In the genomic region with DNA sequence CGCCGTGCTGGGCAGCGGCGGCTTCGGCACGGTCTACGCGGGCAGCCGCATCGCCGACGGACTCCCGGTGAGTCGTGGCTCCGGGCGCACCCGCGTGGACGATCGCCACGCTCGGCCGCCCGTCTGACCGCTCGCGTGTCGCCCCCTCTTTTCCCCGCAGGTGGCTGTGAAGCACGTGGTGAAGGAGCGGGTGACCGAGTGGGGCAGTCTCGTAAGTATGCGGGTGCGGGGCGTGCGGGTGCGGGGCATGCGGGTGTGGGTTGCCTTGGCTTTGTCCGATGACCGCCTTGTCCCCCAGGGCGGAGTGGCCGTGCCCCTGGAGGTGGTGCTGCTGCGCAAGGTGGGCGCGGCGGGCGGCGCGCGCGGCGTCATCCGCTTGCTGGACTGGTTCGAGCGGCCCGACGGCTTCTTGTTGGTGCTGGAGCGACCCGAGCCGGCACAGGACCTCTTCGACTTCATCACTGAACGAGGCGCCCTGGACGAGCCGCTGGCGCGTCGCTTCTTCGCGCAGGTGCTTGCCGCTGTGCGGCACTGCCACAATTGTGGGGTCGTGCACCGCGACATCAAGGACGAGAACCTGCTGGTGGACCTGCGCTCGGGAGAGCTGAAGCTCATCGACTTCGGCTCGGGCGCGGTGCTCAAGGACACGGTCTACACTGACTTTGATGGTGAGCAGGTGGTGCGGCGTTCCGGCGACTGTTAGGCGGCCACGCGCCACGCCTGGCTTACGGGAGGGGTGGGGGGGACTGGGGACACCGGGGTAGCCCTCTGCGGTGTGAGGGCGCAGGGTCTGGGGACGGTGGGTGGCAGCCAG, we compare ENCODE assay signal across 8 mouse cellular contexts. TPM values are rescaled to one million over a fixed set of nuclear protein-coding genes. Genes with fewer than 3 reads are reported as not detected.
DNase-seq lines count a peak whose midpoint lies in the region; ATAC-seq and TF ChIP-seq lines count a peak whose summit lies in the region.

No protein-coding gene starts in this region.

- H3K4me2 ChIP-seq in embryonic facial prominence, embryonic 13.5 days = peak overlapping the region; percentile 93

- peak overlapping the region; percentile 87 for H3K9ac ChIP-seq in embryonic facial prominence, embryonic 13.5 days

- peaks cover 1% of the 10 kb centered on the region; the same call in 1 of the 2 replicates for H3K9me3 ChIP-seq in E14TG2a.4 (ENCODE audit: low read length)
- H3K9me3 ChIP-seq in embryonic facial prominence, embryonic 13.5 days = no peaks in the 10 kb centered on the region

- peak overlapping the region; percentile 95 for H3K4me3 ChIP-seq in E14TG2a.4 (replicated peaks; ENCODE audit: low read length)
- peak overlapping the region; percentile 81 for H3K4me3 ChIP-seq in embryonic facial prominence, embryonic 13.5 days

- no peak for TF ChIP-seq CTCF in E14TG2a.4 (conservative IDR thresholded peaks at IDR 0.05; ENCODE audit: low read length)

- no peaks in the 10 kb centered on the region for H3K27me3 ChIP-seq in E14TG2a.4 (ENCODE audit: insufficient read depth, low read length)
- no peaks in the 10 kb centered on the region for H3K27me3 ChIP-seq in embryonic facial prominence, embryonic 13.5 days

- peaks cover 39% of the 10 kb centered on the region for H3K36me3 ChIP-seq in E14TG2a.4 (ENCODE audit: insufficient read depth, low read length)
- H3K36me3 ChIP-seq in embryonic facial prominence, embryonic 13.5 days = peaks cover 32% of the 10 kb centered on the region

- no peak for ATAC-seq in embryonic facial prominence, embryonic 13.5 days (ENCODE audit: insufficient number of reproducible peaks, insufficient read depth, low FRiP score, low TSS enrichment, low read depth)
- ATAC-seq in megakaryocyte progenitor cell, adult 5-6 weeks (replicated peaks; ENCODE audit: poor library complexity) = no peak

- peak overlapping the region; percentile 95 for H3K27ac ChIP-seq in embryonic facial prominence, embryonic 13.5 days

- DNase-seq in adrenal gland, adult 8-10 months = peak; percentile 67
- DNase-seq in heart, postnatal 4 days = peak; percentile 62
- peak; percentile 49 to 77 for DNase-seq in layer of hippocampus, postnatal 14 days (ENCODE audit: low spot score in 2 of 2)
- peak; percentile 64 for DNase-seq in lung, postnatal 14 days
- DNase-seq in right cerebral cortex, postnatal 4 days = peak; percentile 56

- H3K4me1 ChIP-seq in E14TG2a.4 (replicated peaks; ENCODE audit: low read depth, low read length) = peaks cover 63% of the 10 kb centered on the region
- H3K4me1 ChIP-seq in embryonic facial prominence, embryonic 13.5 days = peaks cover 47% of the 10 kb centered on the region

- WGBS in embryonic facial prominence, embryonic 13.5 days = under 1% methylated on average over 97 of the region's 98 CpGs

RNA-seq across cellular contexts. Expression of gene Pim3, which starts 1.1 kb away (rescaled TPM):
- total RNA-seq in adrenal gland, adult 8-10 months (2022) = 100 to 1,000 TPM in 1 of 4 experiments, 10 to 100 TPM in 3; 62.7 to 164 (median 75.8) TPM
- 48.7 and 52.9 TPM in 2 replicates for polyA plus RNA-seq in embryonic facial prominence, embryonic 13.5 days (2015; fragmentation: Nextera tagmentation; extraction: Ambion mirVana)
- 10 to 100 TPM; 36.8 to 40.2 TPM for total RNA-seq in heart, postnatal 4 days (2021)
- total RNA-seq in layer of hippocampus, postnatal 14 days (2021) = 10 to 100 TPM; 40.8 to 48.4 TPM
- 11.0 and 18.0 TPM in 2 replicates for total RNA-seq in megakaryocyte progenitor cell, adult 5-6 weeks (2015)
- total RNA-seq in megakaryocyte progenitor cell, adult 5-6 weeks (2017) = 11.1 and 14.3 TPM in 2 replicates

RNA-seq across cellular contexts. Expression of gene Creld2, which starts 43.6 kb away (rescaled TPM):
- total RNA-seq in adrenal gland, adult 8-10 months (2022) = 10 to 100 TPM; 40.3 to 51.5 (median 49.2) TPM
- 74.7 and 87.3 TPM in 2 replicates for polyA plus RNA-seq in embryonic facial prominence, embryonic 13.5 days (2015; fragmentation: Nextera tagmentation; extraction: Ambion mirVana)
- total RNA-seq in heart, postnatal 4 days (2021) = 10 to 100 TPM; 20.2 to 25.7 TPM
- 10 to 100 TPM; 17.3 to 26.1 TPM for total RNA-seq in layer of hippocampus, postnatal 14 days (2021)
- total RNA-seq in megakaryocyte progenitor cell, adult 5-6 weeks (2015) = 65.2 and 68.1 TPM in 2 replicates
- total RNA-seq in megakaryocyte progenitor cell, adult 5-6 weeks (2017) = 117 and 124 TPM in 2 replicates

RNA-seq across cellular contexts. Expression of gene Alg12, which starts 44.0 kb away (rescaled TPM):
- total RNA-seq in adrenal gland, adult 8-10 months (2022) = 10 to 100 TPM; 19.3 to 22.3 (median 20.3) TPM
- 11.2 and 12.2 TPM in 2 replicates for polyA plus RNA-seq in embryonic facial prominence, embryonic 13.5 days (2015; fragmentation: Nextera tagmentation; extraction: Ambion mirVana)
- total RNA-seq in heart, postnatal 4 days (2021) = 1 to 10 TPM; 6.6 to 9.0 TPM
- total RNA-seq in layer of hippocampus, postnatal 14 days (2021) = 10 to 100 TPM in 1 of 2 experiments, 1 to 10 TPM in 1; 9.2 to 12.0 TPM
- 10.9 and 18.2 TPM in 2 replicates for total RNA-seq in megakaryocyte progenitor cell, adult 5-6 weeks (2015)
- 7.9 and 10.3 TPM in 2 replicates for total RNA-seq in megakaryocyte progenitor cell, adult 5-6 weeks (2017)
